Mouse (Mus musculus) c-Kit-positive CD71-positive TER-119-negative erythroid progenitor cells, embryonic 14.5 days (primary cell): ENCODE measurements around the gene Aadacl2.

Source experiments
- DNase-seq: peaks from one replicate; pipeline ENCODE4 v3.0.0-alpha.2; 2013; ENCODE audit warnings: low read depth

Aadacl2 gene

GRCm38 (mm10) chr3:60006443-60006842 is at the start of gene Aadacl2:
Aadacl2 (plus strand) TSS chr3:60006743.
- DNase-seq: no peak

- DNase-seq: no peak
Observed at GRCm38 (mm10) chr3:59970891-59971290, 35.7 kb upstream of the Aadacl2 start.

- DNase-seq: no peak
Observed at GRCm38 (mm10) chr3:59974591-59974990, 32.0 kb upstream of the Aadacl2 start.

- no peak for DNase-seq
Observed at GRCm38 (mm10) chr3:60003622-60004021, 2.9 kb upstream of the Aadacl2 start.

- DNase-seq: no peak
Observed at GRCm38 (mm10) chr3:60025417-60025816, 18.9 kb downstream of the Aadacl2 start, which contains the start of gene Aadac. Aadac (plus strand) TSS chr3:60025717.

GRCm38 (mm10) chr3:60031511-60031910 is 25.0 kb downstream of the Aadacl2 start:
- no peak for DNase-seq

- DNase-seq: no peak
Observed at GRCm38 (mm10) chr3:60046221-60046913, 39.8 kb downstream of the Aadacl2 start.

GRCm38 (mm10) chr3:60053231-60053927 is 46.8 kb downstream of the Aadacl2 start:
- no peak for DNase-seq

- no peak for DNase-seq
Observed at GRCm38 (mm10) chr3:60053931-60054330, 47.4 kb downstream of the Aadacl2 start.

GRCm38 (mm10) chr3:60056451-60056850 is 49.9 kb downstream of the Aadacl2 start:
- peak; percentile 7 for DNase-seq

- no peak for DNase-seq
Observed at GRCm38 (mm10) chr3:60057070-60057808, 50.7 kb downstream of the Aadacl2 start.

GRCm38 (mm10) chr3:60057809-60058082 is 51.2 kb downstream of the Aadacl2 start:
- no peak for DNase-seq
